Mouse (Mus musculus) CD4-positive helper T cell, adult 2 months (primary cell): ENCODE results near the gene Fxyd4.

Source experiments
- DNase-seq: peaks from one replicate; pipeline ENCODE4 v3.0.0-alpha.2; 2012; ENCODE audit warnings: low read depth, missing footprints, low spot score

Gene Fxyd4

GRCm38 (mm10) chr6:117891369-117892160 is 45.9 kb downstream of the Fxyd4 start:
- peak; percentile 74 for DNase-seq

GRCm38 (mm10) chr6:117890257-117890656 is 47.2 kb downstream of the Fxyd4 start:
- DNase-seq = peak; percentile 90

GRCm38 (mm10) chr6:117888642-117889096 is 48.8 kb downstream of the Fxyd4 start:
- DNase-seq = no peak

GRCm38 (mm10) chr6:117888032-117888431 is 49.5 kb downstream of the Fxyd4 start:
- no peak for DNase-seq

- no peak for DNase-seq
Measured at GRCm38 (mm10) chr6:117885943-117886342, 51.5 kb downstream of the Fxyd4 start.
